Mouse (Mus musculus) kidney, embryonic 15.5 days (tissue): ENCODE data around the gene Lpxn. TPM values are rescaled to one million over a fixed set of nuclear protein-coding genes. Genes with fewer than 3 reads are reported as not detected.

Source experiments
- ATAC-seq: fragments of 200-750 bp; cut with Nextera tagmentation; replicated peaks from 2 replicates; pipeline ENCODE4 v1.8.0; 2017; ENCODE audit warnings: moderate TSS enrichment; ENCODE audit not compliant: low FRiP score
- H3K27ac ChIP-seq: fragments of 300-500 bp; sonication (generic); 2 replicates; pipeline ENCODE4 v1.5.1; 2015; ENCODE audit warnings: mild to moderate bottlenecking, inconsistent platforms
- H3K27me3 ChIP-seq: fragments of 300-500 bp; sonication (generic); 2 replicates; pipeline ENCODE4 v1.6.1; 2015; ENCODE audit warnings: inconsistent platforms
- H3K36me3 ChIP-seq: fragments of 300-500 bp; sonication (generic); 2 replicates; pipeline ENCODE4 v1.6.1; 2015; ENCODE audit warnings: inconsistent platforms
- H3K4me1 ChIP-seq: fragments of 300-500 bp; sonication (generic); 2 replicates; pipeline ENCODE4 v1.6.1; 2015; ENCODE audit warnings: inconsistent platforms
- H3K4me2 ChIP-seq: fragments of 300-500 bp; sonication (generic); 2 replicates; pipeline ENCODE4 v1.6.1; 2015; ENCODE audit warnings: moderate library complexity, mild to moderate bottlenecking, inconsistent platforms
- H3K4me3 ChIP-seq: fragments of 300-500 bp; sonication (generic); replicated peaks from 2 replicates; pipeline ENCODE4 v1.5.1; 2015; ENCODE audit warnings: mild to moderate bottlenecking, inconsistent platforms
- H3K9ac ChIP-seq: fragments of 300-500 bp; sonication (generic); 2 replicates; pipeline ENCODE4 v1.6.1; 2015; ENCODE audit warnings: mild to moderate bottlenecking, inconsistent platforms
- H3K9me3 ChIP-seq: fragments of 300-500 bp; sonication (generic); replicated peaks from 2 replicates; pipeline ENCODE4 v1.6.1; 2016; ENCODE audit warnings: inconsistent platforms
- WGBS: fragments of 180-500 bp; shearing (Covaris S2); methylation state at CpG from one replicate; pipeline ENCODE4 v1.1.7; 2015; ENCODE audit warnings: mixed read lengths; 5-methylcytosine and 5-hydroxymethylcytosine counted together
- polyA plus RNA-seq: library from polyadenylated mRNA; unstranded; fragments of >200 nt; fragmentation: Nextera tagmentation; extraction: Ambion mirVana; gene quantifications from 2 replicates; pipeline ENCODE4 v1.2.1, GENCODE M21; 2015

Lpxn gene
- polyA plus RNA-seq, 1 experiment from 2014 or later: 1.3 TPM

- Histone ChIP-seq H3K27ac (0 out of 2 replicates have a peak overlapping the region, but pooled peaks have one; percentile 27), H3K27me3 (no peaks in the 10 kb centered on the region), H3K36me3 (no peaks in the 10 kb centered on the region), H3K9me3 (no peaks in the 10 kb centered on the region), H3K4me3 (no peak overlapping the region), H3K4me2 (no peak overlapping the region), H3K4me1 (no peaks in the 10 kb centered on the region), H3K9ac (no peak overlapping the region)
- ATAC-seq: no peak
- 76% methylated on average over 1 of the region's 1 CpGs for WGBS
Observed at GRCm38 (mm10) chr19:12812644-12813364, 16.8 kb downstream of the Lpxn start.

GRCm38 (mm10) chr19:12813883-12814282 lies 17.9 kb downstream of the Lpxn start:
- Histone ChIP-seq H3K36me3 (no peaks in the 10 kb centered on the region), H3K9ac (no peak overlapping the region)
- 72% methylated on average over 1 of the region's 1 CpGs for WGBS

GRCm38 (mm10) chr19:12818507-12818906 lies 22.5 kb downstream of the Lpxn start:
- 84% methylated on average over 1 of the region's 1 CpGs for WGBS
- ATAC-seq: no peak

More at GRCm38 (mm10) chr19:12813883-12814282, 17.9 kb downstream of the Lpxn start:
- ATAC-seq: no peak
- Histone ChIP-seq H3K9me3 (no peaks in the 10 kb centered on the region), H3K4me2 (no peak overlapping the region), H3K27ac (no peak overlapping the region), H3K4me1 (no peaks in the 10 kb centered on the region), H3K4me3 (no peak overlapping the region), H3K27me3 (no peaks in the 10 kb centered on the region)

GRCm38 (mm10) chr19:12820383-12820782 lies 24.4 kb downstream of the Lpxn start:
- H3K4me3 ChIP-seq: no peak overlapping the region
- H3K9me3 ChIP-seq: no peaks in the 10 kb centered on the region
- WGBS: 30% methylated on average over 4 of the region's 4 CpGs

More at GRCm38 (mm10) chr19:12818507-12818906, 22.5 kb downstream of the Lpxn start:
- Histone ChIP-seq H3K27me3 (no peaks in the 10 kb centered on the region), H3K4me3 (no peak overlapping the region), H3K27ac (no peak overlapping the region), H3K4me2 (no peak overlapping the region), H3K9ac (no peak overlapping the region), H3K4me1 (no peaks in the 10 kb centered on the region), H3K36me3 (no peaks in the 10 kb centered on the region), H3K9me3 (no peaks in the 10 kb centered on the region)

GRCm38 (mm10) chr19:12824549-12824948 lies 28.6 kb downstream of the Lpxn start:
- WGBS: 81% methylated on average over 4 of the region's 4 CpGs
- Histone ChIP-seq H3K27me3 (no peaks in the 10 kb centered on the region), H3K9ac (no peak overlapping the region), H3K27ac (no peak overlapping the region), H3K4me2 (no peak overlapping the region), H3K9me3 (no peaks in the 10 kb centered on the region), H3K4me3 (no peak overlapping the region), H3K36me3 (no peaks in the 10 kb centered on the region), H3K4me1 (no peaks in the 10 kb centered on the region)
- no peak for ATAC-seq

More at GRCm38 (mm10) chr19:12820383-12820782, 24.4 kb downstream of the Lpxn start:
- Histone ChIP-seq H3K36me3 (no peaks in the 10 kb centered on the region), H3K27ac (no peak overlapping the region), H3K27me3 (no peaks in the 10 kb centered on the region), H3K4me1 (no peaks in the 10 kb centered on the region), H3K4me2 (no peak overlapping the region), H3K9ac (no peak overlapping the region)
- no peak for ATAC-seq

- WGBS: 70% methylated on average over 2 of the region's 2 CpGs
- no peak overlapping the region for H3K9ac ChIP-seq
- no peak overlapping the region for H3K27ac ChIP-seq
- H3K36me3 ChIP-seq: no peaks in the 10 kb centered on the region
- H3K4me1 ChIP-seq: no peaks in the 10 kb centered on the region
- ATAC-seq: no peak
- no peaks in the 10 kb centered on the region for H3K27me3 ChIP-seq
- no peaks in the 10 kb centered on the region for H3K9me3 ChIP-seq
- H3K4me3 ChIP-seq: no peak overlapping the region
- H3K4me2 ChIP-seq: no peak overlapping the region
Observed at GRCm38 (mm10) chr19:12830823-12831430, 34.9 kb downstream of the Lpxn start.

GRCm38 (mm10) chr19:12831559-12831958 lies 35.6 kb downstream of the Lpxn start:
- ATAC-seq: no peak
- H3K27ac ChIP-seq: no peak overlapping the region
- no peaks in the 10 kb centered on the region for H3K36me3 ChIP-seq
- WGBS: 59% methylated on average over 1 of the region's 1 CpGs
- no peaks in the 10 kb centered on the region for H3K4me1 ChIP-seq
- H3K9me3 ChIP-seq: no peaks in the 10 kb centered on the region
- H3K4me3 ChIP-seq: no peak overlapping the region
- no peak overlapping the region for H3K4me2 ChIP-seq
- no peak overlapping the region for H3K9ac ChIP-seq
- no peaks in the 10 kb centered on the region for H3K27me3 ChIP-seq

GRCm38 (mm10) chr19:12833625-12834024 lies 37.6 kb downstream of the Lpxn start:
- 74% methylated on average over 3 of the region's 3 CpGs for whole genome bisulfite sequencing
- Histone ChIP-seq H3K36me3 (no peaks in the 10 kb centered on the region), H3K4me1 (no peaks in the 10 kb centered on the region), H3K4me3 (no peak overlapping the region), H3K9me3 (no peaks in the 10 kb centered on the region), H3K27me3 (no peaks in the 10 kb centered on the region), H3K27ac (no peak overlapping the region), H3K9ac (no peak overlapping the region), H3K4me2 (no peak overlapping the region)
- ATAC-seq: no peak

GRCm38 (mm10) chr19:12838507-12838906 lies 42.5 kb downstream of the Lpxn start:
- no peaks in the 10 kb centered on the region for H3K9me3 ChIP-seq
- no peak overlapping the region for H3K4me3 ChIP-seq
- no peak for ATAC-seq
- no peak overlapping the region for H3K4me2 ChIP-seq
- H3K27me3 ChIP-seq: no peaks in the 10 kb centered on the region
- no peaks in the 10 kb centered on the region for H3K4me1 ChIP-seq
- 77% methylated on average over 1 of the region's 1 CpGs for WGBS
- no peaks in the 10 kb centered on the region for H3K36me3 ChIP-seq
- H3K9ac ChIP-seq: no peak overlapping the region
- H3K27ac ChIP-seq: no peak overlapping the region

- Histone ChIP-seq H3K36me3 (no peaks in the 10 kb centered on the region), H3K4me2 (no peak within 1 kb of the TSS), H3K9ac (no peak within 1 kb of the TSS), H3K9me3 (no peaks in the 10 kb centered on the region), H3K4me1 (no peaks in the 10 kb centered on the region), H3K27ac (no peak within 1 kb of the TSS), H3K27me3 (no peaks in the 10 kb centered on the region), H3K4me3 (no peak within 1 kb of the TSS)
- ATAC-seq: no peak
Observed at GRCm38 (mm10) chr19:12846382-12846781, 50.4 kb downstream of the Lpxn start, which contains the start of gene Gm5244. Gene Gm5244 (plus strand): TSS chr19:12846682.

GRCm38 (mm10) chr19:12856983-12857382 lies 61.0 kb downstream of the Lpxn start, which contains the start of gene Olfr1444:
Gene Olfr1444 (plus strand): TSS chr19:12857283.
- Histone ChIP-seq H3K9ac (no peak within 1 kb of the TSS), H3K9me3 (no peaks in the 10 kb centered on the region; the same call in 1 of the 2 replicates), H3K27ac (no peak within 1 kb of the TSS), H3K4me1 (no peaks in the 10 kb centered on the region), H3K27me3 (no peaks in the 10 kb centered on the region), H3K36me3 (no peaks in the 10 kb centered on the region), H3K4me2 (no peak within 1 kb of the TSS), H3K4me3 (no peak within 1 kb of the TSS)
- WGBS: 55% methylated on average over 1 of the region's 1 CpGs
- no peak for ATAC-seq
